Mouse (Mus musculus): ENCODE data around the gene Smlr1. TPM values are rescaled to one million over a fixed set of nuclear protein-coding genes. Genes with fewer than 3 reads are reported as not detected.

Gene Smlr1
- polyA plus RNA-seq, 1 experiment, result 0.05 TPM

GRCm38 (mm10) chr10:25479716-25480115 lies 56.4 kb downstream of the Smlr1 start:
- Histone ChIP-seq H3K27me3 (ENCODE audit: control insufficient read depth, insufficient read depth, insufficient read length) (no peaks in the 10 kb centered on the region), H3K4me3 (no peak overlapping the region), H3K4me2 (ENCODE audit: low read depth) (no peak overlapping the region), H3ac (ENCODE audit: control insufficient read depth, insufficient read length) (no peak overlapping the region), H3K36me3 (ENCODE audit: control insufficient read depth, insufficient read depth) (peaks cover 27% of the 10 kb centered on the region), H3K79me2 (ENCODE audit: control insufficient read depth, insufficient read depth) (no peaks in the 10 kb centered on the region)
- no peak for TF ChIP-seq MYOD1 (IDR thresholded peaks at IDR 0.05; ENCODE audit: control insufficient read depth in 1 of 3, insufficient read length in 2 of 3, low read depth in 2 of 3)
- TF ChIP-seq REST (IDR thresholded peaks at IDR 0.05; ENCODE audit: insufficient read depth, insufficient read length), result no peak
- no peak for TF ChIP-seq USF1 (IDR thresholded peaks at IDR 0.05; ENCODE audit: low read depth)
- no peak for TF ChIP-seq MYOG (IDR thresholded peaks at IDR 0.05; ENCODE audit: control insufficient read depth in 1 of 3, insufficient read depth in 1 of 3, insufficient read length in 2 of 3, low read depth in 2 of 3)
- no peak for TF ChIP-seq CEBPB (IDR thresholded peaks at IDR 0.05; ENCODE audit: insufficient read depth, poor library complexity, severe bottlenecking)
- no peak for TF ChIP-seq POLR2A (IDR thresholded peaks at IDR 0.05; ENCODE audit: insufficient read length, low read depth)
- no peak for TF ChIP-seq MAX (IDR thresholded peaks at IDR 0.05; ENCODE audit: low read depth)
- TF ChIP-seq E2F4 (IDR thresholded peaks at IDR 0.05; ENCODE audit: insufficient read depth), result no peak
- TF ChIP-seq POLR2AphosphoS2 (IDR thresholded peaks at IDR 0.05; ENCODE audit: insufficient read length, low read depth), result no peak
- TF ChIP-seq TCF3 (IDR thresholded peaks at IDR 0.05; ENCODE audit: insufficient read length, low read depth), result no peak
- TF ChIP-seq SRF (IDR thresholded peaks at IDR 0.05; ENCODE audit: control insufficient read depth, insufficient read length, low read depth), result no peak
- TF ChIP-seq TCF12 (IDR thresholded peaks at IDR 0.05; ENCODE audit: insufficient read depth, poor library complexity, severe bottlenecking), result no peak

Other genes starting within 250 kb of the Smlr1 start
- 9.0 TPM for gene Akap7, start 228.4 kb downstream of the Smlr1 start, polyA plus RNA-seq (2012; fragmentation: generic; extraction: Trizol)
- gene Epb41l2, start 176.5 kb downstream of the Smlr1 start, polyA plus RNA-seq (2012; fragmentation: generic; extraction: Trizol), result 22.3 TPM